Mouse (Mus musculus): ENCODE data around the gene Wdr54. TPM values are rescaled to one million over a fixed set of nuclear protein-coding genes. Genes with fewer than 3 reads are reported as not detected.

The Wdr54 gene
- total RNA-seq (2015; ENCODE audit: low replicate concordance) = not detected in 2 replicates
- total RNA-seq (2017; ENCODE audit: low replicate concordance) = 0.28 TPM in 1 of 2 replicates, not detected in the other

- ATAC-seq (replicated peaks; ENCODE audit: low FRiP score, poor library complexity, severe bottlenecking) = no peak
Measured at GRCm38 (mm10) chr6:83156259-83156684, at the start of gene Wdr54, which contains the start of gene 1700003E16Rik. TSS of gene Wdr54 (minus strand) at chr6:83156397. TSS of gene 1700003E16Rik (plus strand) at chr6:83156404.

- ATAC-seq (replicated peaks; ENCODE audit: low FRiP score, poor library complexity, severe bottlenecking) = no peak
Measured at GRCm38 (mm10) chr6:83205851-83206250, 49.7 kb upstream of the Wdr54 start.

- no peak for ATAC-seq (replicated peaks; ENCODE audit: low FRiP score, poor library complexity, severe bottlenecking)
Measured at GRCm38 (mm10) chr6:83203320-83203719, 47.1 kb upstream of the Wdr54 start.

GRCm38 (mm10) chr6:83197345-83198004, 41.3 kb upstream of the Wdr54 start:
- ATAC-seq (replicated peaks; ENCODE audit: low FRiP score, poor library complexity, severe bottlenecking) = no peak

GRCm38 (mm10) chr6:83193571-83193970, 37.4 kb upstream of the Wdr54 start:
- ATAC-seq (replicated peaks; ENCODE audit: low FRiP score, poor library complexity, severe bottlenecking) = no peak

GRCm38 (mm10) chr6:83186946-83187345, 30.7 kb upstream of the Wdr54 start:
- no peak for ATAC-seq (replicated peaks; ENCODE audit: low FRiP score, poor library complexity, severe bottlenecking)

- ATAC-seq (replicated peaks; ENCODE audit: low FRiP score, poor library complexity, severe bottlenecking) = no peak
Measured at GRCm38 (mm10) chr6:83185895-83186861, 30.0 kb upstream of the Wdr54 start.

DNA sequence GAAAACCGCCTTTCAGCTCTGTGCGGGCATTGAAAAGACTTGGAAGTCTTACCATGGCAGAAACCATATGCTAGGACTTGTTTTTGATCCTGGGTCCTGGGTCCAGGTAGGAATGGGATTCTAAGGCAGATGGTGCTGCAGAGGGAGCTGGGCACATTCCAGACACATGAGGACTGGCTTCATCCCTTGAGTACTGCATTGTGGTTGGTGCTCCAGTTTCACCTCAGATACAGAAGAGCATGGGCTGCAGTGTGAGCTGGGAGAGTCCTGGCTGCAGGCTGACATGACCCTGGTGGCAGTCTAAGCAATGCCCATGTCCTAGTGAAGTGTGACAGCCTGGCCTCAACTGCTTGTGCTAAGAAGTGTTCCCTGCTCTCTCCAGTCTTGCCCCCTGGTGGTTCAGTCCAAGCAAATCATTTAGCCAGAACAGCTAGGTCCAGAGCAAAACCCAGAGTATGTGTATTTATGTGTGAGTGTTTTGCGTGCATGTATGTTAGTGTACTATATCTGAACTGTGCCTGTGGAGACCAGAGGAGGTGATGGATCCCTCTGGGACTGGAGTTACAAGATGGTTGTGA, 28.8 kb upstream of the Wdr54 start:
- ATAC-seq (replicated peaks; ENCODE audit: low FRiP score, poor library complexity, severe bottlenecking) = peak; percentile 42; the same call in 1 of the 2 replicates

GRCm38 (mm10) chr6:83180605-83181004, 24.4 kb upstream of the Wdr54 start:
- ATAC-seq (replicated peaks; ENCODE audit: low FRiP score, poor library complexity, severe bottlenecking) = no peak

GRCm38 (mm10) chr6:83179390-83180117, 23.4 kb upstream of the Wdr54 start:
- ATAC-seq (replicated peaks; ENCODE audit: low FRiP score, poor library complexity, severe bottlenecking) = no peak

DNA sequence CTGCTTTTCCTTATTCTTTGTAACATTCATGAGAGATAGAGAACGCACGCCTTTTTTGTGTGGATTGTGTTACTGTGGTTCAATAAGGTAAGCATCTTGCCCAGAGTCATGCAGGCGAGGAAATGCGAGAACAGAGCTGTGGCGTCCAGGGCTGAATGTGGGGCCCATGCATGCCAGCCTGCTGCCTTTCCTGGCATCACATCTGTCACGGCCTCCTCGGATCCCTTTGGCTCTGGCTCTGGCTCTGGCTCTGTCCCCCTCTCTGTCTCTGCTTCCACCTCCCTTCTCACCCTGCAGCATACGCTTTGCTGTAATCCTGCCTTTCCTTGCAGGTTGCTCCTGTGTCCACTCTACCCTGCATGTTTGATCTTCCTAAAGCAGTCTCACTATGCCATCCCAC, 19.8 kb upstream of the Wdr54 start:
- no peak for ATAC-seq (replicated peaks; ENCODE audit: low FRiP score, poor library complexity, severe bottlenecking)

- ATAC-seq (replicated peaks; ENCODE audit: low FRiP score, poor library complexity, severe bottlenecking) = no peak
Measured at GRCm38 (mm10) chr6:83172240-83172920, 16.2 kb upstream of the Wdr54 start.

DNA sequence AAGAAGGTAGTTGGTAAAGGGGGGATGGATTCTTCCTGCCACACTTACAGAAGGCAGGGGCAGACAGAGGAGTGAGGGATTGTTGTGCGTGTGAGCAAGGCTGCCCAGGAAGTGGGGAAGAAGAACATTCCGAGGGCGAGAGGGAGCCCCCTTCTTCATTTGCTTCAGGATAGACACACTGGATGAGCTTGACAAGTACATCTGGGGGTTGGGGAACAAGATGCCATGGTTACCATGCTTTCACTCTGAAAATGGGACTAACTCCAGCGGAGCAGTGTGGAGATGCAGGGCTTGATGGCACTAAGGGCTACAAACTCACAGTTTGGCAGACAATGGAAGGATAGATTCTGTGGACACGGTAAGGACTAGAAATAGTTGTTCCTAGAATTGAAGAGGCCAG, 14.9 kb upstream of the Wdr54 start:
- no peak for ATAC-seq (replicated peaks; ENCODE audit: low FRiP score, poor library complexity, severe bottlenecking)

- ATAC-seq (replicated peaks; ENCODE audit: low FRiP score, poor library complexity, severe bottlenecking) = no peak
Measured at GRCm38 (mm10) chr6:83169872-83170271, 13.7 kb upstream of the Wdr54 start.

GRCm38 (mm10) chr6:83166243-83166630, 10.0 kb upstream of the Wdr54 start:
- ATAC-seq (replicated peaks; ENCODE audit: low FRiP score, poor library complexity, severe bottlenecking) = peak; percentile 34; the same call in 1 of the 2 replicates

GRCm38 (mm10) chr6:83165607-83166242, 9.5 kb upstream of the Wdr54 start, which contains the start of gene Dctn1:
TSS of gene Dctn1 (plus strand) at chr6:83165920.
- ATAC-seq (replicated peaks; ENCODE audit: low FRiP score, poor library complexity, severe bottlenecking) = peak; percentile 92

DNA sequence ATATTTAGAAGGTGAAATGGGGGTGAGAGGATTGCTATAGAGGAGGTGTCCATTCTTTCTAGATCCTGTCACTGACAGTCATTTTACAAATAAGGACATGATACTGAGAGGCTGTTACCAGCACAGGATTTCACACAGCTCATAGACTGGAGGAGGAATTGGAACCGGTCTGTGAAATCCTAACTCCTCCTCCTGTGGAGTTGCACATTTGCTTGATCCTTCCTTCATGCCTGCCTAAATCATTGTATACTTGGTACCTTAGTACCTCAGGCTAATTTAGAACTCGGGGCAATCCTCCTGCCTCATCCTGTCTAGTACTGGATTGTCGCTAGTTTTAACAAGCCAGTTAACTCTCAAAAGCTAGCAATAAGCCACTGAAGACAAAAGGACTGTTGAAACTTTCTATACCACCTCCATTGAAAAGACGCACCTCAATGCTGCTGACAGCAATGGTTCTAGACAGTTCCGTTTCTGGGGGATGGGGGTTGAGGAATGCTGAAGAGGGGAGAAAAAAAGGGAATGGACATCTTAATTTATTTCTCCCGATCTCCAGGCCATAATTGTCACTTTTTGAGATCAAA, 8.9 kb upstream of the Wdr54 start:
- ATAC-seq (replicated peaks; ENCODE audit: low FRiP score, poor library complexity, severe bottlenecking) = peak; percentile 44

DNA sequence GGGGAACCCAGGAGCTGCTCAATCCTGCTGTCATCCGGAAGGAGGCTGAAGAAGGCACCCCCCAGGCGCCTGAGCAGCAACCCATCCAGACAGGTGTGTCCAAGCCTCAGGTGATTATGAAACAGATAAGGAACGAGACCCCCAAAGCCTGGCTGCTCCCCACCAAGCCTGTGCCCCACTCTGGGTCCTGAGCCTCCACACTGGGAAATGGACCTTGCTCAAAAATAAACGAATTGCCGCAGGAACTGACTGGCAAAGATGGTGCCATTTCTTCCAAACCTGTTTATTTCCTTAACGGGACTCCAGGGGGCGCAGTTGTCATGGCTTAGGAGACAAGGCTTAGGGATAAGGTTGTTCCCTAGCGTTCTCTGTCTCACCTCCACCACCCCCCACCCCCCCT, 6.5 kb upstream of the Wdr54 start:
- no peak for ATAC-seq (replicated peaks; ENCODE audit: low FRiP score, poor library complexity, severe bottlenecking)

All from erythroblast, adult 5-6 weeks (primary cell).